Mouse (Mus musculus): ENCODE data around the gene Rabgap1l. TPM values are rescaled to one million over a fixed set of nuclear protein-coding genes. Genes with fewer than 3 reads are reported as not detected.
"Not testable (repeated sequence)": the region's sequence is repeated elsewhere in the genome, so short reads cannot be mapped to it uniquely, and the experiment has no call there.

Rabgap1l gene
- polyA plus RNA-seq, 1 experiment: 56.5 TPM

DNA sequence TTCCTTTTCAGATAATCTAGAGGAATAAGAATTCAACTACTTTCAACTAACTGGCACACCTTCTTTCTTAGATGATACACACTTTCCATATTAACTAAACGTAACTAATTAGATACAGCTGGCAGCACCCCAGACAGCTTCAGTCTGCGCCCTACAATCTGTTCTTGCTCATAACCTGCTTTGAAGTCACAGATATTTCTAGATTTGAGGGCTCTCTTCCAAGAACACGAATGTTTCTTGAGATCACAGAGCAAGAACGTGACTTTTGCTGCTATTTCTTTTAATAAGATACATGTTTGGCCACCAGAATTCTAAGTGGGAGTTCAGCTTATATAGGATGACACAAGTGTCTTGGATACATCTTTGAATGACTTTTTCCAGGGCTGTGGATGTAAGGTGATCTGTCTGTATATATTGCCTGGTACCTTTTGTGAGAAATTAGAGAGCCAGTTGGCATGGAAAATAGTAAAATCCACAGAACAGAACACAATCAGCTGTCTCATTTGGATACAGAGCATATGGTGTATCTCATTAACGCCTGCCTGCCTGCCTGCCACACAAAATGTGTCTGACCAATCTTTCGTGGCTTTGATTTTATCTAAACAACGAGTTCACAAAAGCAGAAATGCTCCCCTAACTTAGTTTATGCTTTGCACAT, 506.5 kb downstream of the Rabgap1l start:
- 38% methylated on average over 7 of the region's 7 CpGs for WGBS
- peaks cover 4% of the 10 kb centered on the region for H3K4me1 ChIP-seq (replicated peaks; ENCODE audit: control insufficient read depth, insufficient read depth, low read length)
- H3K36me3 ChIP-seq (ENCODE audit: control insufficient read depth, insufficient read depth, low read length): no peaks in the 10 kb centered on the region
- no peaks in the 10 kb centered on the region for H3K27me3 ChIP-seq (ENCODE audit: control insufficient read depth, insufficient read depth, low read length)
- no peak for TF ChIP-seq CTCF (IDR thresholded peaks at IDR 0.05; ENCODE audit: borderline replicate concordance, control insufficient read depth, extremely low read depth, insufficient read depth, low read length, poor library complexity)
- TF ChIP-seq POLR2A (IDR thresholded peaks at IDR 0.05; ENCODE audit: control insufficient read depth, extremely low read depth, insufficient read depth, low read length, poor library complexity): no peak
- H3K4me3 ChIP-seq (ENCODE audit: control insufficient read depth, insufficient read depth, low read length): no peak overlapping the region
- no peak overlapping the region for H3K27ac ChIP-seq (ENCODE audit: control insufficient read depth, insufficient read depth, low read length)
- DNase-seq: no peak

DNA sequence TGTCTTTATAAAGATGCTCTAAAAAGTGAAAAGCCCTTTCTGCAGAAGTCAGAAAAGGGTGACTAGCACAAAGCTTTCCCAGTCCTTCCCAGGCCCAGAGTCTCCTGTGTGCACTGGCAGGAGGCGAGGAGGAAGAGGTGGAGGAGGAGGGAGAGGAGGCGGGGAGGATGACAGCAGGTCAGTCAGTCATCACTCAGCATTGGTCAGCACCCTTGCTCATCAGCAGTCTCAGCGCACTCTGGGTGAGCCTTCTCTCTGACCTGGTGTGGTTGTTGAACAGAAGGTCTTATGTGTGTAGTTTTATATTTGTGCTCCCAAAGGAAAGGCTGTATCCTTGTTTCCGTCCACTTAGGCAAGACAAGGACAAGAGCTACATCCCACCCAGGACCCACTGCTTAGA, 508.8 kb downstream of the Rabgap1l start:
- H3K27ac ChIP-seq (ENCODE audit: control insufficient read depth, insufficient read depth, low read length): no peak overlapping the region
- no peaks in the 10 kb centered on the region for H3K27me3 ChIP-seq (ENCODE audit: control insufficient read depth, insufficient read depth, low read length)
- no peak for TF ChIP-seq POLR2A (IDR thresholded peaks at IDR 0.05; ENCODE audit: control insufficient read depth, extremely low read depth, insufficient read depth, low read length, poor library complexity)
- H3K4me3 ChIP-seq (ENCODE audit: control insufficient read depth, insufficient read depth, low read length): no peak overlapping the region
- 97% methylated on average over 4 of the region's 4 CpGs for WGBS
- DNase-seq: no peak
- H3K4me1 ChIP-seq (replicated peaks; ENCODE audit: control insufficient read depth, insufficient read depth, low read length): no peaks in the 10 kb centered on the region
- no peaks in the 10 kb centered on the region for H3K36me3 ChIP-seq (ENCODE audit: control insufficient read depth, insufficient read depth, low read length)

DNA sequence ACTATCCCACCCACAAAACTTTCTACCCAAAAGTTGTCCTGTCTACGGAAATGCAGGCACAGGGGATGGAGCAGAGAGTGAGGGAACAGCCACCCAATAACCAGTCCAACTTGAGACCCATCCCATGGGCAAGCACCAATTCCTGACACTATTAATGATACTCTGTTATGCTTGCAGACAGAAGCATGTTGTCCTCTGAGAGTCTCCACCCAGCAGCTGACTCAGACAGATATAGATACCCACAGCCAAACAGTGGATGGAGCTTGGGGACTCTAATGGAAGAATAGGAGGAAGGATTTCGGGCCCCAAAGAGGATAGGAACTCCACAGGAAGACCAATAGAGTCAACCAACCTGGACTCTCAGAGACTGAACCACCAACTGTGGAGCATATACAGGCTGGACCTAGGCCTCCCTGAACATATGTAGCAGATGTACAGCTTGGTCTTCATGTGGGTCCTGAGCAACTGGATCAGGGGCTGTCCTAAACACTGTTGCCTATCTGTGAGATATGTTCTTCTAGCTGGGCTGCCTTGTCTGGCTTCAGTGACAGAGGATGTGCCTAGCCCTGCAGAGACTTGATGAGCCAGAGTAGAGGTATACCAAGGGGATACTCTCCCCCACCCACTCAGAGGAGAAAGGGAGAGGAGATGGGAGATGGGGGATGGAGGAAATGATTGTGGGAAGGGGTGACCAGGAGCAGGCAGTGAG, 510.7 kb downstream of the Rabgap1l start:
- not testable (repeated sequence) for H3K4me1 ChIP-seq (replicated peaks; ENCODE audit: control insufficient read depth, insufficient read depth, low read length); DNase-seq; H3K27me3 ChIP-seq (ENCODE audit: control insufficient read depth, insufficient read depth, low read length); H3K36me3 ChIP-seq (ENCODE audit: control insufficient read depth, insufficient read depth, low read length); H3K4me3 ChIP-seq (ENCODE audit: control insufficient read depth, insufficient read depth, low read length); H3K27ac ChIP-seq (ENCODE audit: control insufficient read depth, insufficient read depth, low read length)
- WGBS: 100% methylated on average over 2 of the region's 2 CpGs

- Histone ChIP-seq H3K27ac (ENCODE audit: control insufficient read depth, insufficient read depth, low read length) (no peak overlapping the region), H3K27me3 (ENCODE audit: control insufficient read depth, insufficient read depth, low read length) (no peaks in the 10 kb centered on the region), H3K4me1 (replicated peaks; ENCODE audit: control insufficient read depth, insufficient read depth, low read length) (no peaks in the 10 kb centered on the region), H3K36me3 (ENCODE audit: control insufficient read depth, insufficient read depth, low read length) (no peaks in the 10 kb centered on the region), H3K4me3 (ENCODE audit: control insufficient read depth, insufficient read depth, low read length) (no peak overlapping the region)
- DNase-seq: no peak
- 84% methylated on average over 3 of the region's 3 CpGs for WGBS
- TF ChIP-seq CTCF (IDR thresholded peaks at IDR 0.05; ENCODE audit: borderline replicate concordance, control insufficient read depth, extremely low read depth, insufficient read depth, low read length, poor library complexity): no peak
- TF ChIP-seq POLR2A (IDR thresholded peaks at IDR 0.05; ENCODE audit: control insufficient read depth, extremely low read depth, insufficient read depth, low read length, poor library complexity): no peak
Observed at GRCm38 (mm10) chr1:160281337-160282084, 511.5 kb downstream of the Rabgap1l start.

DNA sequence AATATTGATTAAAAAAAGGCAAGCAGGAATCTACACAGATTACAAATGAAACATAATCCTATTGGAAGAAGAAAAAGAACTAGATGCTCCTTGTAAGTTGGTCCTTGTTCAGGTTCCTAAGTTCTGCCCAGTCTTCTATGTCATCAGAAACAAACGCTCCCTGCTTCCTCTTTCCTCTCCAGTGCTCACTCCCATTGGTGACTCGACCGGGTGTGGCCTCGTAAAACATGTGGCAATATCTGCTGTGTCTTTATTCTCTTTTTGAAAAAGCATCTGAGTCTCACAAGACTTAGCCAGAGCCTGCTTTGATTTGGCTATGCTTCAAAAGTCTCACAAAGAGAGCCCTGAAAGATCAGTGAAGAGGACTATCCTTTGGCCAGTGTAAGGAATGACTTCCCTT, 512.4 kb downstream of the Rabgap1l start:
- Histone ChIP-seq H3K4me1 (replicated peaks; ENCODE audit: control insufficient read depth, insufficient read depth, low read length) (no peaks in the 10 kb centered on the region), H3K4me3 (ENCODE audit: control insufficient read depth, insufficient read depth, low read length) (no peak overlapping the region), H3K36me3 (ENCODE audit: control insufficient read depth, insufficient read depth, low read length) (no peaks in the 10 kb centered on the region), H3K27me3 (ENCODE audit: control insufficient read depth, insufficient read depth, low read length) (no peaks in the 10 kb centered on the region), H3K27ac (ENCODE audit: control insufficient read depth, insufficient read depth, low read length) (no peak overlapping the region)
- TF ChIP-seq POLR2A (IDR thresholded peaks at IDR 0.05; ENCODE audit: control insufficient read depth, extremely low read depth, insufficient read depth, low read length, poor library complexity) (no peak), CTCF (IDR thresholded peaks at IDR 0.05; ENCODE audit: borderline replicate concordance, control insufficient read depth, extremely low read depth, insufficient read depth, low read length, poor library complexity) (no peak)
- no peak for DNase-seq
- 60% methylated on average over 4 of the region's 4 CpGs for WGBS

GRCm38 (mm10) chr1:160277940-160278682, 514.9 kb downstream of the Rabgap1l start:
- Histone ChIP-seq H3K27me3 (ENCODE audit: control insufficient read depth, insufficient read depth, low read length) (no peaks in the 10 kb centered on the region), H3K4me1 (replicated peaks; ENCODE audit: control insufficient read depth, insufficient read depth, low read length) (0 out of 2 replicates have a peak, but pooled peaks cover 3% of the 10 kb centered on the region), H3K36me3 (ENCODE audit: control insufficient read depth, insufficient read depth, low read length) (no peaks in the 10 kb centered on the region), H3K4me3 (ENCODE audit: control insufficient read depth, insufficient read depth, low read length) (no peak overlapping the region), H3K27ac (ENCODE audit: control insufficient read depth, insufficient read depth, low read length) (no peak overlapping the region)
- WGBS: 100% methylated on average over 3 of the region's 3 CpGs
- DNase-seq: no peak
- no peak for TF ChIP-seq POLR2A (IDR thresholded peaks at IDR 0.05; ENCODE audit: control insufficient read depth, extremely low read depth, insufficient read depth, low read length, poor library complexity)
- no peak for TF ChIP-seq CTCF (IDR thresholded peaks at IDR 0.05; ENCODE audit: borderline replicate concordance, control insufficient read depth, extremely low read depth, insufficient read depth, low read length, poor library complexity)

Measured in thymus, adult 2 months (tissue).